Mouse (Mus musculus): ENCODE measurements around the gene Kif23. TPM values are rescaled to one million over a fixed set of nuclear protein-coding genes. Genes with fewer than 3 reads are reported as not detected.

Kif23 gene
- polyA plus RNA-seq, 1 experiment: 1.1 TPM

DNA sequence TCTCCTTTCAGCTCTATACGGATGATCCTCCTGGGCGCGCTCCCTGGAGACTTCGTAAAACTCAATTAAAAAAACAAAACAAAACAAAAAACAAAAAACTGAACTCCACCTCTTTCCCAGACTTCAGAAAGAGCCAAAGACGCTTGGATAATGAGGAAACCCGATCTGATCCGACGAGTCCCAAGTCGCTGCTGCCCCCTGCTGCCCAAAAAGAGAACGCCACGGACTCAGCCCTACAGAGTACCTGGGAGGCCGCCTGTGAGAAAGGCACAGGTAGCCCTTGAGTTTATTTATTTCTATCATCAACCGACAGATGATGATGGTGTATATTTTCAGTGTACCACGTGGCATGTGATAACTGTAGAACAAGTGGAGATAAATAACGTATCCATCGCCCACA lies 46.8 kb downstream of the Kif23 start:
- H3K4me1 ChIP-seq (ENCODE audit: control insufficient read depth, insufficient read depth, insufficient read length, low read length): no peaks in the 10 kb centered on the region
- 0 out of 2 replicates have a peak overlapping the region, but pooled peaks have one; percentile 17 for H3K4me3 ChIP-seq (ENCODE audit: insufficient read depth, low read depth, low read length)
- H3K27ac ChIP-seq (replicated peaks; ENCODE audit: low read depth, low read length): no peak overlapping the region

DNA sequence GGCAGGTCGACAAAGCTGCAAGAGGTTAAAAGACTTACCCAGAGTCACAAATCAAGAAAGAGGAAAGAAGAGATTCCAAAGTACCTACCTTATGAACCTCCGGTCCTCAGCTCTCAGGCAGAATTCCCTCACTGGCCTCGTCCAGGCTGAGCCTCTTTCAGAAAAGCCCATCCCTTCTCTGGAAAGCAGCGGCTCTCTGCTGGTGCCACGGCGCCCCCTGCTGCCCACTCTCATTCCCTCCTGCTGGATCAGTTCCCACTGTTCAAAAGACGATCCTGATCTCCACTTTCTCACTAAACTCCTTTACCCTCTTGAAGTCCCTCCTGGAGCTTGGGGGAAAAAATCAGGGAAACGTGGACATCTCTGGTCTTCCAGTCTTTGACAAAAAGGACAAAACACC lies 48.2 kb downstream of the Kif23 start:
- no peak overlapping the region for H3K27ac ChIP-seq (replicated peaks; ENCODE audit: low read depth, low read length)
- H3K4me1 ChIP-seq (ENCODE audit: control insufficient read depth, insufficient read depth, insufficient read length, low read length): no peaks in the 10 kb centered on the region

GRCm38 (mm10) chr9:61895014-61895413 lies 51.6 kb downstream of the Kif23 start:
- no peaks in the 10 kb centered on the region for H3K4me1 ChIP-seq (ENCODE audit: control insufficient read depth, insufficient read depth, insufficient read length, low read length)

More for the DNA sequence above, 48.2 kb downstream of the Kif23 start:
- H3K4me3 ChIP-seq (ENCODE audit: insufficient read depth, low read depth, low read length): no peak overlapping the region

GRCm38 (mm10) chr9:61889855-61890254 lies 56.7 kb downstream of the Kif23 start:
- Histone ChIP-seq H3K4me3 (ENCODE audit: insufficient read depth, low read depth, low read length) (no peak overlapping the region), H3K27ac (replicated peaks; ENCODE audit: low read depth, low read length) (no peak overlapping the region), H3K4me1 (ENCODE audit: control insufficient read depth, insufficient read depth, insufficient read length, low read length) (no peaks in the 10 kb centered on the region)

More at GRCm38 (mm10) chr9:61895014-61895413, 51.6 kb downstream of the Kif23 start:
- Histone ChIP-seq H3K4me3 (ENCODE audit: insufficient read depth, low read depth, low read length) (no peak overlapping the region), H3K27ac (replicated peaks; ENCODE audit: low read depth, low read length) (no peak overlapping the region)

DNA sequence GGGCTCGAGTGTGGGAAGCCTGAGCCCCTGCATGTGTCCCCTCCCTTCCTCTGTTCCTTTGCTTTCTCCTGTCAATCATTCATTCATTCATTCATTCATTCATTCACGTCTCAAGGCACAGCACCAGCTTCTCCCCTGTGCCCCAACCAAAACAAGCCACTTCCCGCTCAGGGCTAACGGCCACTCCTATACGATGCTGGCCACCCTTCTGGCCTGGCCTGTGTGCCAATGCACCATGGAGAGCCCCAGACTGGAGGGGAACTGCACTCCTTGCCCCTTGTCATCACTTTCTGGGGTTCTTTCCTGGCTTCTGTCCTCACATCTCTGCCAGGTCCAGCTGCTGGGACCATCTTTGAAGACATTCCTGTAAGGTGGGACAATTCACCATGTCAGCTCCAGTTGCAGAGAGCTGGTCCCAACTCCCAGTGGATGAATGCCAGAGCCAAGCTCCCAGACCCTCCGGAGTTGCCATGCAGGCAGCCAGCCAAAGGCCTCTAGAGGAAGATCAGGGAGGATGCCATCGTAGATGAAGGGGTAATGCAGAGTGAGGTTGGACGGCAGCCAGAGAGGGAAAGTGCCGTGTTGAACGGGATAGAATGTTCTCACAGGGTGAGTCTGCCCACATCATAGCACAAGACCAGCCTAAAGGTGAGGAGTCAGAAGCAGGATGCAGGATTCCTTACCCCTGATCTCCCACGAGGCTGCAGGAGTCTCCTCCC lies 58.8 kb downstream of the Kif23 start:
- H3K4me3 ChIP-seq (ENCODE audit: insufficient read depth, low read depth, low read length): no peak overlapping the region
- H3K27ac ChIP-seq (replicated peaks; ENCODE audit: low read depth, low read length): no peak overlapping the region
- H3K4me1 ChIP-seq (ENCODE audit: control insufficient read depth, insufficient read depth, insufficient read length, low read length): no peaks in the 10 kb centered on the region

GRCm38 (mm10) chr9:61885964-61886363 lies 60.6 kb downstream of the Kif23 start:
- Histone ChIP-seq H3K4me1 (ENCODE audit: control insufficient read depth, insufficient read depth, insufficient read length, low read length) (no peaks in the 10 kb centered on the region), H3K4me3 (ENCODE audit: insufficient read depth, low read depth, low read length) (no peak overlapping the region), H3K27ac (replicated peaks; ENCODE audit: low read depth, low read length) (no peak overlapping the region)

DNA sequence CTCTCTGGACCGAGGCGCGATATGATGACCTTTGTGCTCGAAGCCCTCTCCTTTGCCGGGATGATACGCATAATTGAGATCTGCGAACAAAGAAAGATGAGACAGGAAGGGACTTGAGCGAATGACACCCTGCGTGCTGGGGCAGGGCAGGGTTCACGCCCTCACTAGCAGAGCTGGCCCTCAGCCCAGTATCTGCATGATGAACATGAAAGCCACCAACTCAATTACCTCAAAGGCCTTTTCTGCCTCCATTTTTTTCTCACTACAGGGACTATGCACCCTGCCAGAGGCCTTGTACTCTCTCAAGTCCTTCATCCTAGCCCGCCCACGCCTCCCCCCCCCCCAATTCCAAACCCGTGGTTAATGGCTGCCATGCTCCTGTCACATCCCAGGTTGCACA lies 61.6 kb downstream of the Kif23 start:
- no peak overlapping the region for H3K4me3 ChIP-seq (ENCODE audit: insufficient read depth, low read depth, low read length)
- H3K4me1 ChIP-seq (ENCODE audit: control insufficient read depth, insufficient read depth, insufficient read length, low read length): no peaks in the 10 kb centered on the region
- H3K27ac ChIP-seq (replicated peaks; ENCODE audit: low read depth, low read length): no peak overlapping the region

DNA sequence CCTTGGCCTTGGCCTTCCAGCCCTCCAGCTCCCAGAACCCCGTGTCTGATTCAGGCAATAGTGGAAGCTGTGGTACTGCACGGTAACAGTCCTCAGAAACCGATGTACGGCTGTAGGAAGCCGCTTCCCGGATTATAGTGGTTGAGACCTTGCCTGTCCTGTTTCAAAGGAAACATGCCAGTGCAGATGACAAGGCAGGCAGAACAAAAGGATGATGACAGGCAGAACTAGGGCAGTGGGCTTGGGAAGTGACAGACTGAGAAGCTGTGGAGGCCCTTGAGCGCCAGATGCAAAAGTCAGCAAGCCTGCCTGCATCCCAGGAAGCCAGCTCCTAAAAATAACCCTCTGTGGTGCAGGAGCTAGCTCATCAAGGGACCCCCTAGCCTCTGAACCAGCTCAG lies 62.2 kb downstream of the Kif23 start:
- Histone ChIP-seq H3K4me1 (ENCODE audit: control insufficient read depth, insufficient read depth, insufficient read length, low read length) (no peaks in the 10 kb centered on the region), H3K27ac (replicated peaks; ENCODE audit: low read depth, low read length) (no peak overlapping the region), H3K4me3 (ENCODE audit: insufficient read depth, low read depth, low read length) (no peak overlapping the region)

GRCm38 (mm10) chr9:61882179-61882578 lies 64.4 kb downstream of the Kif23 start:
- Histone ChIP-seq H3K4me1 (ENCODE audit: control insufficient read depth, insufficient read depth, insufficient read length, low read length) (no peaks in the 10 kb centered on the region), H3K27ac (replicated peaks; ENCODE audit: low read depth, low read length) (no peak overlapping the region), H3K4me3 (ENCODE audit: insufficient read depth, low read depth, low read length) (no peak overlapping the region)

- no peak overlapping the region for H3K4me3 ChIP-seq (ENCODE audit: insufficient read depth, low read depth, low read length)
- H3K27ac ChIP-seq (replicated peaks; ENCODE audit: low read depth, low read length): no peak overlapping the region
These were observed 67.7 kb downstream of the Kif23 start for GRCm38 (mm10) chr9:61878889-61879288.

DNA sequence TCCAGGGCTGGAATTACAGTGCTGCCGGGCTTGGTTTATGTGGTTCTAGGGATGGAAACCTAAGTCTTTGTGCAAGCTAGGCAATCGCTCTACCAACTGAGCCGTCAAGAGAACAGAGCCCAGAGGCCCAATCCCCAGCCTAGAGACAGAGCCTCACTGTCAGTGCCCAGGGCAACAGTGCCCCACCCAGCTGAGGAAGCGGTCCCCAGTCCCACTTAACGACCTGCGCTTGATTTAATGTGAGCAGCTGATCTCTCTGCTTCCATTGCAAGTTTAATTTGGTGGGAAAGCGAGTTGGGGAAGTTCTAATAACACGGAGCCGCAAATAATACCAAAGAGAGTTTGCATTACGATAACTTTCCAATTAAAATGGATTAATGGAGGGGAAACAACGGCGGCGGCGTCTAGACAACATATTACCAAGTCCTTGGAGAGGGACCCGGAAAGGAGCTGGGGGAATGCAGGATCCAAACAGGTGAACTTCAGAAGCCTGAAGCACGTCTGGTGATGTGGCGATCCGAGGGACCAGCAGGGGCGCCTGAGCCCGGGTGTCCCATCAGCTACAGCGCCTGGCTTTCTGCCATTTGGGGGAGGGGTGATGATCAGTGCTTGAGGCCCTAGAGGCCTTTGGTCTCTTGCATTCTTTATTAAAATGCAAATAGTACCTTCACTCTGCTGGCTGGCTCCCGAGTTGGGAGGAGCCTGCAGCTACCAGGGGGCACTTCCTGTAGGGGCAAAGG lies 69.0 kb downstream of the Kif23 start:
- Histone ChIP-seq H3K4me1 (ENCODE audit: control insufficient read depth, insufficient read depth, insufficient read length, low read length) (no peaks in the 10 kb centered on the region), H3K4me3 (ENCODE audit: insufficient read depth, low read depth, low read length) (no peak overlapping the region), H3K27ac (replicated peaks; ENCODE audit: low read depth, low read length) (no peak overlapping the region)

More at GRCm38 (mm10) chr9:61878889-61879288, 67.7 kb downstream of the Kif23 start:
- H3K4me1 ChIP-seq (ENCODE audit: control insufficient read depth, insufficient read depth, insufficient read length, low read length): no peaks in the 10 kb centered on the region

GRCm38 (mm10) chr9:61873325-61873724 lies 73.2 kb downstream of the Kif23 start:
- Histone ChIP-seq H3K4me3 (ENCODE audit: insufficient read depth, low read depth, low read length) (no peak overlapping the region), H3K4me1 (ENCODE audit: control insufficient read depth, insufficient read depth, insufficient read length, low read length) (no peaks in the 10 kb centered on the region), H3K27ac (replicated peaks; ENCODE audit: low read depth, low read length) (no peak overlapping the region)

DNA sequence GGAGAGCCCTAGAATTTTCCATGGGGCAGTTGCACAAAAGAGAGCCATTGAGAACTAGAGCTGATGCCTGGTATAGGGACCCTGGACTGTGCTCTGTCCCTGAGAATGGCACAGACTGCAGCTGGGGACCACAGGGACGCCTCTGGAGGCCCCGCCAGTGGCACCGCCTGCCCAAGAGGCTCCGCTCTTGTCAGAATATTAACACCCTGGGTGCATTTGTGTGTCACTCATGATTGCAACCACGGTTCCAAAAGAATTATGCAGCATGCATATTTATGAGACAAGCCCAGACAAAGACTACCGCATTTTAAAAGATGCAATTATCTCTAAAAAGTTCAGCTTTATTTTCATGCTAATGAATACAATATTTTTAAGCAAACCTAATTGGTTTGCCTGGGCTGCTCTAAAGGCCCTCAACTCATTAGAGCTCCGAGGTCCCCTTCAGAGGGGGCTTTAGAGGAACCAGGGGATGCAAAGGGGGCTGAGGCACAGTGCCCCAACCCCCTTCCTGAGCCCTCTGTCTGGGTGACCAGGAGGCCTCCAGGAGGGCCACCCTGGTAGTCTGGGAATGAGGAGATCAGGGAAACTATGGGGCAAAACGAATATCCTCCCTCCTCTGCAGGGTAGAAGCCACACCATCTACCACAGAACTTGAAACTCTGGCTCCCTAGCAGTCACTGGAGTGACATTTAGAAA lies 74.2 kb downstream of the Kif23 start:
- H3K4me3 ChIP-seq (ENCODE audit: insufficient read depth, low read depth, low read length): no peak overlapping the region
- H3K4me1 ChIP-seq (ENCODE audit: control insufficient read depth, insufficient read depth, insufficient read length, low read length): no peaks in the 10 kb centered on the region
- H3K27ac ChIP-seq (replicated peaks; ENCODE audit: low read depth, low read length): no peak overlapping the region

DNA sequence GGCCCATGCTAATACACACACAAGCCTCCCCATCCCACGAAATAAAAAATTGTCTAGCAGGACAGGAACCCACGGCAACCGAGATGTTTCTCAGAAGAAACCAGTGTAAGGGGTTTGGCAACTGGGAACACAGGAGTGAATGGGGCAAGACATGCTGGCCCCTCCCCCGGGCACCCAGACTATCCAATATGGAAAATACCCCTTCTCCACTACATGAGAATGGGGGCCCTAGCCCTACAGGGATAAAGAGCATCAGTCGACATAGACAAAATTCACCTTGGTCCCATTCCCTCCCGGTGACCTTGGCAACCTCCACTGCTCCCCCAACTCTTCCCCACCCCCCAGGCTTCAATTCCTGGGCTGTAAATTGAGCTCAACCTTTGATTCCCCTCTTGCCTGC lies 74.7 kb downstream of the Kif23 start:
- H3K4me1 ChIP-seq (ENCODE audit: control insufficient read depth, insufficient read depth, insufficient read length, low read length): no peaks in the 10 kb centered on the region
- H3K27ac ChIP-seq (replicated peaks; ENCODE audit: low read depth, low read length): no peak overlapping the region
- H3K4me3 ChIP-seq (ENCODE audit: insufficient read depth, low read depth, low read length): no peak overlapping the region

GRCm38 (mm10) chr9:61867659-61868058 lies 78.9 kb downstream of the Kif23 start:
- Histone ChIP-seq H3K4me3 (ENCODE audit: insufficient read depth, low read depth, low read length) (no peak overlapping the region), H3K27ac (replicated peaks; ENCODE audit: low read depth, low read length) (no peak overlapping the region), H3K4me1 (ENCODE audit: control insufficient read depth, insufficient read depth, insufficient read length, low read length) (no peaks in the 10 kb centered on the region)
